Mouse (Mus musculus) lung, postnatal 4 days (tissue): Measurements from ENCODE around the gene Cltb.
"Not testable (repeated sequence)": the region's sequence is repeated elsewhere in the genome, so short reads cannot be mapped to it uniquely, and the experiment has no call there.

Experiments used
- DNase-seq, 2 experiments: peaks; one replicate each; pipeline ENCODE4 v3.0.0; 2021

The Cltb gene

GRCm38 (mm10) chr13:54610972-54611754, at the start of gene Cltb:
TSS of gene Cltb (minus strand) at chr13:54611344.
- peak; percentile 91 to 92 for DNase-seq

GRCm38 (mm10) chr13:54660877-54661276, 49.7 kb upstream of the Cltb start:
- no peak for DNase-seq

GRCm38 (mm10) chr13:54650461-54650860, 39.3 kb upstream of the Cltb start:
- DNase-seq: no peak

GRCm38 (mm10) chr13:54635011-54635410, 23.9 kb upstream of the Cltb start:
- no peak for DNase-seq

GRCm38 (mm10) chr13:54632731-54633277, 21.7 kb upstream of the Cltb start:
- DNase-seq: no peak

- peak; percentile 41 to 47 for DNase-seq
Measured at GRCm38 (mm10) chr13:54629128-54629527, 18.0 kb upstream of the Cltb start.

GRCm38 (mm10) chr13:54621960-54622521, 10.9 kb upstream of the Cltb start:
- peak in 1 of 2 experiments; percentile 27 for DNase-seq

- peak; percentile 97 to 99 for DNase-seq
Measured at GRCm38 (mm10) chr13:54621155-54621932, 10.2 kb upstream of the Cltb start, which contains the start of gene Faf2. TSS of gene Faf2 (plus strand) at chr13:54621784.

GRCm38 (mm10) chr13:54616998-54617397, 5.9 kb upstream of the Cltb start:
- no peak for DNase-seq

GRCm38 (mm10) chr13:54616307-54616706, 5.2 kb upstream of the Cltb start:
- no peak for DNase-seq

GRCm38 (mm10) chr13:54613141-54613540, 2.0 kb upstream of the Cltb start:
- not testable (repeated sequence) for DNase-seq

- no peak for DNase-seq
Measured at GRCm38 (mm10) chr13:54610613-54610971, 552 bp downstream of the Cltb start.

- DNase-seq: no peak
Measured at GRCm38 (mm10) chr13:54609301-54609700, 1.8 kb downstream of the Cltb start.

- peak; percentile 22 to 45 for DNase-seq
Measured at GRCm38 (mm10) chr13:54608666-54609065, 2.5 kb downstream of the Cltb start.

- DNase-seq: no peak
Measured at GRCm38 (mm10) chr13:54608002-54608401, 3.1 kb downstream of the Cltb start.

- no peak for DNase-seq
Measured at GRCm38 (mm10) chr13:54607204-54607603, 3.9 kb downstream of the Cltb start.

GRCm38 (mm10) chr13:54605426-54605825, 5.7 kb downstream of the Cltb start:
- DNase-seq: no peak

GRCm38 (mm10) chr13:54604221-54604620, 6.9 kb downstream of the Cltb start:
- no peak for DNase-seq

GRCm38 (mm10) chr13:54603501-54603900, 7.6 kb downstream of the Cltb start:
- DNase-seq: no peak

GRCm38 (mm10) chr13:54602639-54603111, 8.5 kb downstream of the Cltb start:
- DNase-seq: no peak

- no peak for DNase-seq
Measured at GRCm38 (mm10) chr13:54598622-54599143, 12.5 kb downstream of the Cltb start.

GRCm38 (mm10) chr13:54596870-54597269, 14.3 kb downstream of the Cltb start:
- no peak for DNase-seq

GRCm38 (mm10) chr13:54596107-54596690, 14.9 kb downstream of the Cltb start:
- DNase-seq: no peak
